Mouse (Mus musculus): ENCODE measurements around the gene Pqlc2. TPM values are rescaled to one million over a fixed set of nuclear protein-coding genes. Genes with fewer than 3 reads are reported as not detected.

The Pqlc2 gene
- polyA plus RNA-seq, 1 experiment = 5.6 TPM

DNA sequence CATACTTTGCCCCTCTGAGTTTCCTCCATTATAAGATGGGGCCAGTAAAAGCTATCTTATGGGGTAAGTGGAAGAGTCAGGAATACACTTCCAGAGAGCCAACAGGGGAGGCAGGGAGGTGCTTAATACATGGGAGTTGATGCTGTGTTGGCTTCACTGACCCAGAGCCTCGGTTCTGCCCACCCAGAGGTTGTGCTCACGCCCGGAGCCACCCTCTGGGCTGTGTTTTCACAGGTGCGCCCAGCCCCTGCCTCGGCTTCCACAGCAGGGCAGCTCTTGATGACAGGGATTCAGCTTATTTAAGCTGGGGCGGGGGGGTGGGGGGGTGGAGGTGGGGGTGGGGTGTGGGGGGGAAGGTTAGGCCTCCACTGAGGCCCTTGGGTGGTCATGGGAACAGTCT lies 65.7 kb downstream of the Pqlc2 start:
- no peak overlapping the region for H3K4me2 ChIP-seq (ENCODE audit: low read depth)
- no peak overlapping the region for H3ac ChIP-seq (ENCODE audit: control insufficient read depth, insufficient read length)
- TF ChIP-seq MAX (IDR thresholded peaks at IDR 0.05; ENCODE audit: low read depth) (no peak), MYOG (IDR thresholded peaks at IDR 0.05; ENCODE audit: control insufficient read depth in 1 of 3, insufficient read depth in 1 of 3, insufficient read length in 2 of 3, low read depth in 2 of 3) (no peak), POLR2AphosphoS2 (IDR thresholded peaks at IDR 0.05; ENCODE audit: insufficient read length, low read depth) (no peak), POLR2A (IDR thresholded peaks at IDR 0.05; ENCODE audit: insufficient read length, low read depth) (no peak), CEBPB (IDR thresholded peaks at IDR 0.05; ENCODE audit: insufficient read depth, poor library complexity, severe bottlenecking) (no peak), REST (IDR thresholded peaks at IDR 0.05; ENCODE audit: insufficient read depth, insufficient read length) (no peak), E2F4 (IDR thresholded peaks at IDR 0.05; ENCODE audit: insufficient read depth) (no peak)
- no peaks in the 10 kb centered on the region for H3K27me3 ChIP-seq (ENCODE audit: control insufficient read depth, insufficient read depth, insufficient read length)
- H3K79me2 ChIP-seq (ENCODE audit: control insufficient read depth, insufficient read depth) = peaks cover 60% of the 10 kb centered on the region
- H3K4me3 ChIP-seq = no peak overlapping the region
- peaks cover 6% of the 10 kb centered on the region for H3K36me3 ChIP-seq (ENCODE audit: control insufficient read depth, insufficient read depth)

DNA sequence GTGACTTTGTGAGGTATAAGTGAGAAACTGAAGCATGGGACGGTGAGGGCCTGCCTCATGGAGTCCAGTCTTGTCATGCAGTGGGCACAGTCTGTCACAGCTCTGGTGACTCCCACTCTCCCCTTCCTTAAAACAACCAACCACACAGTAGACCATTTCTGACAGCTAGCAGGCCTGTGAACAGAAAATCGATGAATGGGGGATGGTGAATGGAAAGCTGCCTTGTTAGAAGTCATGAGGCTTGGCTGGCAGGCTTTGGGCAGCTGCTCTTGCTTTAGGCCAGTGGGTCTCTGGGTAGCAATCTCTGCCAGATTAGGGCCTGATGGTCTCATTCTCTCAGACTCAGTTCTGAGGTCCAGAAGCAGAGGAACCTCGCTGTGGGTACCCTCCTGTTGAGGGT lies 66.3 kb downstream of the Pqlc2 start:
- no peak for TF ChIP-seq POLR2A (IDR thresholded peaks at IDR 0.05; ENCODE audit: insufficient read length, low read depth)
- TF ChIP-seq TCF3 (IDR thresholded peaks at IDR 0.05; ENCODE audit: insufficient read length, low read depth) = no peak
- no peak for TF ChIP-seq USF1 (IDR thresholded peaks at IDR 0.05; ENCODE audit: low read depth)
- TF ChIP-seq CEBPB (IDR thresholded peaks at IDR 0.05; ENCODE audit: insufficient read depth, poor library complexity, severe bottlenecking) = no peak
- no peak for TF ChIP-seq POLR2AphosphoS2 (IDR thresholded peaks at IDR 0.05; ENCODE audit: insufficient read length, low read depth)
- TF ChIP-seq MAX (IDR thresholded peaks at IDR 0.05; ENCODE audit: low read depth) = no peak
- TF ChIP-seq REST (IDR thresholded peaks at IDR 0.05; ENCODE audit: insufficient read depth, insufficient read length) = no peak
- TF ChIP-seq MYOG (IDR thresholded peaks at IDR 0.05; ENCODE audit: control insufficient read depth in 1 of 3, insufficient read depth in 1 of 3, insufficient read length in 2 of 3, low read depth in 2 of 3) = no peak
- TF ChIP-seq TCF12 (IDR thresholded peaks at IDR 0.05; ENCODE audit: insufficient read depth, poor library complexity, severe bottlenecking) = no peak
- no peak for TF ChIP-seq MYOD1 (IDR thresholded peaks at IDR 0.05; ENCODE audit: control insufficient read depth in 1 of 3, insufficient read length in 2 of 3, low read depth in 2 of 3)
- TF ChIP-seq E2F4 (IDR thresholded peaks at IDR 0.05; ENCODE audit: insufficient read depth) = no peak
- no peak for TF ChIP-seq SRF (IDR thresholded peaks at IDR 0.05; ENCODE audit: control insufficient read depth, insufficient read length, low read depth)
- Histone ChIP-seq H3K36me3 (ENCODE audit: control insufficient read depth, insufficient read depth) (peaks cover 9% of the 10 kb centered on the region), H3K79me2 (ENCODE audit: control insufficient read depth, insufficient read depth) (peaks cover 61% of the 10 kb centered on the region), H3K4me2 (ENCODE audit: low read depth) (no peak overlapping the region), H3K4me3 (no peak overlapping the region), H3ac (ENCODE audit: control insufficient read depth, insufficient read length) (no peak overlapping the region), H3K27me3 (ENCODE audit: control insufficient read depth, insufficient read depth, insufficient read length) (no peaks in the 10 kb centered on the region)

Other genes with a start within 250 kb of the Pqlc2 start
- 0.08 TPM for gene Htr6, start 235.1 kb downstream of the Pqlc2 start, polyA plus RNA-seq (2012; fragmentation: generic; extraction: Trizol)
- 42.2 TPM for gene Nbl1, start 217.7 kb downstream of the Pqlc2 start, polyA plus RNA-seq (2012; fragmentation: generic; extraction: Trizol)
- gene Minos1, start 179.6 kb downstream of the Pqlc2 start, polyA plus RNA-seq (2012; fragmentation: generic; extraction: Trizol) = 247 TPM
- gene Capzb, start 117.8 kb downstream of the Pqlc2 start, polyA plus RNA-seq (2012; fragmentation: generic; extraction: Trizol) = 247 TPM
- gene Akr7a5, start within 50 bp of the Pqlc2 start, polyA plus RNA-seq (2012; fragmentation: generic; extraction: Trizol) = 48.8 TPM
- gene Mrto4, start 41.9 kb upstream of the Pqlc2 start, polyA plus RNA-seq (2012; fragmentation: generic; extraction: Trizol) = 115 TPM
- 26.1 TPM for gene Emc1, start 41.9 kb upstream of the Pqlc2 start, polyA plus RNA-seq (2012; fragmentation: generic; extraction: Trizol)
- 130 TPM for gene Ubr4, start 41.9 kb upstream of the Pqlc2 start, polyA plus RNA-seq (2012; fragmentation: generic; extraction: Trizol)
- gene Iffo2, start 219.8 kb upstream of the Pqlc2 start, polyA plus RNA-seq (2012; fragmentation: generic; extraction: Trizol) = 12.1 TPM

Data from myocyte (in vitro differentiated cells).